Mouse (Mus musculus) heart, adult 2 months (tissue): Measurements from ENCODE around the gene Nav1.

Experiments used
- EP300 ChIP-seq: fragments of 200-500 bp; IDR thresholded peaks from 2 replicates; pipeline ENCODE4 v1.6.1; 2011; ENCODE audit warnings: low read depth, low read length, control low read depth; ENCODE audit not compliant: insufficient read depth
- POLR2A ChIP-seq: fragments of 200-500 bp; IDR thresholded peaks from 2 replicates; pipeline ENCODE4 v1.6.1; 2011; ENCODE audit warnings: mild to moderate bottlenecking, low read depth, low read length, control low read depth; ENCODE audit not compliant: insufficient read depth

DNA sequence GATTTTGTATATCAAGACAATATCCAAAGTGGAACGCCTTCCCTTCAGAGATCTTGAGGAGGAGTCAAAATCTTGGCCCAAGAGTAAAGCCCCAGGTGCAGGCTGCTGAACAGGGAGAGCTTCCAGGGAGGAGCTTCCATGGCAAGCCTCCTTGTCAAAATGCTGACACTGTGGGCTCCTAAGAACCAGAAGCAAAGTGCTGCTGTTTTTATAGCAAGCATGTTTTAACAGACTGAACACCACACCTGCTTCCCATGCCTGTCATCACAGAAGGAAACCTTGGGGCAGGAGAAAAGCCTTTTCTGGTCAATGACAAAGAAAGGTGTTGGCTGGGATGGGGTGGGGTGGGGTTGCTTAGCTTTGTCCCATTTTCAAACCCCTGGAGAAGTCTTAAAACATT lies 112.0 kb downstream of the Nav1 start:
- TF ChIP-seq POLR2A (no peak), EP300 (no peak)
